Mouse (Mus musculus) embryonic facial prominence, embryonic 12.5 days (tissue): Measurements from ENCODE around the gene Prpf39. TPM values are rescaled to one million over a fixed set of nuclear protein-coding genes. Genes with fewer than 3 reads are reported as not detected.

Experiments
- ATAC-seq: fragments of 200-750 bp; cut with Nextera tagmentation; 2 replicates; pipeline ENCODE4 v1.8.0; 2017; ENCODE audit not compliant: insufficient number of reproducible peaks, insufficient read depth, low FRiP score, low TSS enrichment
- H3K27ac ChIP-seq: fragments of 300-500 bp; sonication (generic); 2 replicates; pipeline ENCODE4 v1.5.1; 2016; ENCODE audit warnings: mild to moderate bottlenecking
- H3K27me3 ChIP-seq: fragments of 300-500 bp; sonication (generic); 2 replicates; pipeline ENCODE4 v1.6.1; 2016; ENCODE audit warnings: mild to moderate bottlenecking, moderate library complexity
- H3K36me3 ChIP-seq: fragments of 300-500 bp; sonication (generic); 2 replicates; pipeline ENCODE4 v1.6.1; 2016; ENCODE audit warnings: mild to moderate bottlenecking
- H3K4me1 ChIP-seq: fragments of 300-500 bp; sonication (generic); 2 replicates; pipeline ENCODE4 v1.6.1; 2016
- H3K4me2 ChIP-seq: fragments of 300-500 bp; sonication (generic); replicated peaks from 2 replicates; pipeline ENCODE4 v1.6.1; 2016; ENCODE audit warnings: mild to moderate bottlenecking, moderate library complexity
- H3K4me3 ChIP-seq: fragments of 300-500 bp; sonication (generic); 2 replicates; pipeline ENCODE4 v1.5.1; 2016; ENCODE audit warnings: mild to moderate bottlenecking
- H3K9ac ChIP-seq: fragments of 300-500 bp; sonication (generic); 2 replicates; pipeline ENCODE4 v1.6.1; 2016; ENCODE audit warnings: mild to moderate bottlenecking, moderate library complexity
- H3K9me3 ChIP-seq: fragments of 300-500 bp; sonication (generic); 2 replicates; pipeline ENCODE4 v1.6.1; 2016; ENCODE audit warnings: mild to moderate bottlenecking, moderate library complexity
- WGBS: fragments of 180-500 bp; shearing (Covaris S2); methylation state at CpG from one replicate; pipeline ENCODE4 v1.1.7; 2016; 5-methylcytosine and 5-hydroxymethylcytosine counted together
- polyA plus RNA-seq: library from polyadenylated mRNA; unstranded; fragments of >200 nt; fragmentation: Nextera tagmentation; extraction: Ambion mirVana; gene quantifications from 2 replicates; pipeline ENCODE4 v1.2.1, GENCODE M21; 2016

Gene Prpf39
- polyA plus RNA-seq, 1 experiment from 2014 or later: 84.7 TPM

- 2% methylated on average over 21 of the region's 21 CpGs for WGBS
- Histone ChIP-seq H3K9me3 (no peaks in the 10 kb centered on the region), H3K27me3 (no peaks in the 10 kb centered on the region), H3K4me3 (peak overlapping the region; percentile 85), H3K36me3 (0 out of 2 replicates have a peak, but pooled peaks cover 11% of the 10 kb centered on the region), H3K27ac (peak overlapping the region; percentile 92), H3K9ac (peak overlapping the region; percentile 93), H3K4me2 (peak overlapping the region; percentile 85), H3K4me1 (peaks cover 14% of the 10 kb centered on the region)
- peak; percentile 80 for ATAC-seq
Observed at GRCm38 (mm10) chr12:65072911-65073610, 36.9 kb downstream of the Prpf39 start.

- Histone ChIP-seq H3K27me3 (no peaks in the 10 kb centered on the region), H3K4me1 (peaks cover 14% of the 10 kb centered on the region), H3K4me2 (peak within 1 kb of the TSS; percentile 85), H3K9me3 (no peaks in the 10 kb centered on the region), H3K4me3 (peak within 1 kb of the TSS; percentile 85), H3K36me3 (0 out of 2 replicates have a peak, but pooled peaks cover 8% of the 10 kb centered on the region), H3K9ac (peak within 1 kb of the TSS; percentile 93), H3K27ac (peak within 1 kb of the TSS; percentile 92)
- peak; percentile 99 for ATAC-seq
- WGBS: under 1% methylated on average over 49 of the region's 49 CpGs
Observed at GRCm38 (mm10) chr12:65073611-65074178, 37.6 kb downstream of the Prpf39 start, which contains the start of gene Fkbp3. Gene Fkbp3, minus strand, starts transcription at chr12:65074007.

- Histone ChIP-seq H3K36me3 (0 out of 2 replicates have a peak, but pooled peaks cover 2% of the 10 kb centered on the region), H3K27ac (0 out of 2 replicates have a peak overlapping the region, but pooled peaks have one; percentile 91), H3K4me1 (peaks cover 14% of the 10 kb centered on the region), H3K9ac (peak overlapping the region; percentile 93; the same call in 1 of the 2 replicates), H3K4me2 (peak overlapping the region; percentile 85), H3K9me3 (no peaks in the 10 kb centered on the region), H3K27me3 (no peaks in the 10 kb centered on the region), H3K4me3 (peak overlapping the region; percentile 85)
- WGBS: 40% methylated on average over 7 of the region's 7 CpGs
- ATAC-seq: no peak
Observed at GRCm38 (mm10) chr12:65074651-65075050, 38.5 kb downstream of the Prpf39 start.

- H3K27me3 ChIP-seq: no peaks in the 10 kb centered on the region
- H3K9ac ChIP-seq: peak within 1 kb of the TSS; percentile 93
- H3K4me2 ChIP-seq: peak within 1 kb of the TSS; percentile 85
- no peaks in the 10 kb centered on the region for H3K9me3 ChIP-seq
- WGBS: 2% methylated on average over 39 of the region's 39 CpGs
- H3K4me3 ChIP-seq: peak within 1 kb of the TSS; percentile 85
- no peak for ATAC-seq
- H3K4me1 ChIP-seq: peaks cover 14% of the 10 kb centered on the region
- peaks cover 2% of the 10 kb centered on the region; the same call in 1 of the 2 replicates for H3K36me3 ChIP-seq
- peak within 1 kb of the TSS; percentile 91 for H3K27ac ChIP-seq
Observed at GRCm38 (mm10) chr12:65075085-65075732, 39.1 kb downstream of the Prpf39 start, which contains the start of gene Fancm. Gene Fancm, plus strand, starts transcription at chr12:65075603.

GRCm38 (mm10) chr12:65075733-65076310 is 39.7 kb downstream of the Prpf39 start:
- H3K9ac ChIP-seq: peak overlapping the region; percentile 86
- H3K27ac ChIP-seq: peak overlapping the region; percentile 91
- peaks cover 6% of the 10 kb centered on the region; the same call in 1 of the 2 replicates for H3K36me3 ChIP-seq
- peak overlapping the region; percentile 85 for H3K4me3 ChIP-seq
- H3K4me1 ChIP-seq: peaks cover 14% of the 10 kb centered on the region
- no peaks in the 10 kb centered on the region for H3K9me3 ChIP-seq
- WGBS: under 1% methylated on average over 41 of the region's 41 CpGs
- no peak for ATAC-seq
- peak overlapping the region; percentile 85 for H3K4me2 ChIP-seq
- no peaks in the 10 kb centered on the region for H3K27me3 ChIP-seq

GRCm38 (mm10) chr12:65076906-65077305 is 40.8 kb downstream of the Prpf39 start:
- H3K4me1 ChIP-seq: peaks cover 14% of the 10 kb centered on the region
- H3K4me2 ChIP-seq: peak overlapping the region; percentile 85
- peak overlapping the region; percentile 85 for H3K4me3 ChIP-seq
- H3K9ac ChIP-seq: 0 out of 2 replicates have a peak overlapping the region, but pooled peaks have one; percentile 86
- no peaks in the 10 kb centered on the region for H3K9me3 ChIP-seq
- no peak overlapping the region for H3K27ac ChIP-seq
- peaks cover 7% of the 10 kb centered on the region; the same call in 1 of the 2 replicates for H3K36me3 ChIP-seq
- 79% methylated on average over 9 of the region's 9 CpGs for WGBS
- H3K27me3 ChIP-seq: no peaks in the 10 kb centered on the region
- ATAC-seq: no peak

- H3K9me3 ChIP-seq: no peaks in the 10 kb centered on the region
- no peak overlapping the region for H3K4me3 ChIP-seq
- H3K36me3 ChIP-seq: peaks cover 52% of the 10 kb centered on the region
- WGBS: 87% methylated on average over 1 of the region's 1 CpGs
- no peak overlapping the region for H3K9ac ChIP-seq
- no peak overlapping the region for H3K4me2 ChIP-seq
- H3K27me3 ChIP-seq: no peaks in the 10 kb centered on the region
- H3K27ac ChIP-seq: no peak overlapping the region
- H3K4me1 ChIP-seq: no peaks in the 10 kb centered on the region
- no peak for ATAC-seq
Observed at GRCm38 (mm10) chr12:65108746-65109145, 72.6 kb downstream of the Prpf39 start.

- no peak for ATAC-seq
- WGBS: 87% methylated on average over 3 of the region's 3 CpGs
- peaks cover 49% of the 10 kb centered on the region for H3K36me3 ChIP-seq
Observed at GRCm38 (mm10) chr12:65111503-65111902, 75.4 kb downstream of the Prpf39 start.

GRCm38 (mm10) chr12:65112811-65113210 is 76.7 kb downstream of the Prpf39 start:
- Histone ChIP-seq H3K27me3 (no peaks in the 10 kb centered on the region), H3K27ac (no peak overlapping the region), H3K4me3 (no peak overlapping the region), H3K4me1 (no peaks in the 10 kb centered on the region), H3K9ac (no peak overlapping the region), H3K9me3 (no peaks in the 10 kb centered on the region), H3K4me2 (no peak overlapping the region), H3K36me3 (peaks cover 52% of the 10 kb centered on the region)
- ATAC-seq: no peak
- WGBS: 82% methylated on average over 1 of the region's 1 CpGs

More at GRCm38 (mm10) chr12:65111503-65111902, 75.4 kb downstream of the Prpf39 start:
- H3K4me2 ChIP-seq: no peak overlapping the region
- no peaks in the 10 kb centered on the region for H3K4me1 ChIP-seq
- H3K9ac ChIP-seq: no peak overlapping the region
- H3K9me3 ChIP-seq: no peaks in the 10 kb centered on the region
- H3K4me3 ChIP-seq: no peak overlapping the region
- H3K27me3 ChIP-seq: no peaks in the 10 kb centered on the region
- H3K27ac ChIP-seq: no peak overlapping the region
